Mouse (Mus musculus): ENCODE data around the gene Kit. TPM values are rescaled to one million over a fixed set of nuclear protein-coding genes. Genes with fewer than 3 reads are reported as not detected.

Gene Kit
- polyA plus RNA-seq, 1 experiment, result 9.9 TPM

GRCm38 (mm10) chr5:75699516-75699915 is 124.8 kb downstream of the Kit start:
- Histone ChIP-seq H3K4me1 (ENCODE audit: control insufficient read depth, insufficient read depth, insufficient read length, low read length) (no peaks in the 10 kb centered on the region), H3K27ac (replicated peaks; ENCODE audit: low read depth, low read length) (no peak overlapping the region), H3K4me3 (ENCODE audit: insufficient read depth, low read depth, low read length) (no peak overlapping the region)

- no peaks in the 10 kb centered on the region for H3K4me1 ChIP-seq (ENCODE audit: control insufficient read depth, insufficient read depth, insufficient read length, low read length)
- H3K4me3 ChIP-seq (ENCODE audit: insufficient read depth, low read depth, low read length), result no peak overlapping the region
- no peak overlapping the region for H3K27ac ChIP-seq (replicated peaks; ENCODE audit: low read depth, low read length)
Measured at GRCm38 (mm10) chr5:75701662-75702061, 126.9 kb downstream of the Kit start.

- no peaks in the 10 kb centered on the region for H3K4me1 ChIP-seq (ENCODE audit: control insufficient read depth, insufficient read depth, insufficient read length, low read length)
- no peak overlapping the region for H3K4me3 ChIP-seq (ENCODE audit: insufficient read depth, low read depth, low read length)
Measured at GRCm38 (mm10) chr5:75702080-75702479, 127.4 kb downstream of the Kit start.

GRCm38 (mm10) chr5:75704584-75705175 is 130.0 kb downstream of the Kit start:
- Histone ChIP-seq H3K27ac (replicated peaks; ENCODE audit: low read depth, low read length) (no peak overlapping the region), H3K4me1 (ENCODE audit: control insufficient read depth, insufficient read depth, insufficient read length, low read length) (no peaks in the 10 kb centered on the region), H3K4me3 (ENCODE audit: insufficient read depth, low read depth, low read length) (no peak overlapping the region)

More at GRCm38 (mm10) chr5:75702080-75702479, 127.4 kb downstream of the Kit start:
- H3K27ac ChIP-seq (replicated peaks; ENCODE audit: low read depth, low read length), result no peak overlapping the region

GRCm38 (mm10) chr5:75705421-75705820 is 130.7 kb downstream of the Kit start:
- H3K27ac ChIP-seq (replicated peaks; ENCODE audit: low read depth, low read length), result no peak overlapping the region
- H3K4me1 ChIP-seq (ENCODE audit: control insufficient read depth, insufficient read depth, insufficient read length, low read length), result no peaks in the 10 kb centered on the region
- H3K4me3 ChIP-seq (ENCODE audit: insufficient read depth, low read depth, low read length), result no peak overlapping the region
